8 mouse cellular contexts compared by ENCODE assay signal in genomic region chr11:102376196-102376835, GRCm38 (mm10). TPM values are rescaled to one million over a fixed set of nuclear protein-coding genes. Genes with fewer than 3 reads are reported as not detected.
A peak's percentile ranks its signal among the peaks of the same experiment; 100 is the strongest.
DNase-seq lines count a peak whose midpoint lies in the region; ATAC-seq and TF ChIP-seq lines count a peak whose summit lies in the region.

No protein-coding gene starts in this region.

- no peak for ATAC-seq in lung, postnatal 0 days
- ATAC-seq in embryonic facial prominence, embryonic 15.5 days (ENCODE audit: insufficient number of reproducible peaks, low FRiP score, low TSS enrichment, low read depth) = peak; percentile 66; the same call in 1 of the 2 replicates

- TF ChIP-seq EP300 in lung, postnatal 0 days (IDR thresholded peaks at IDR 0.05) = no peak

- TF ChIP-seq POLR2A in small intestine, adult 2 months (IDR thresholded peaks at IDR 0.05; ENCODE audit: low read depth, low read length) = no peak

- no peak for TF ChIP-seq CTCF in lung, postnatal 0 days (IDR thresholded peaks at IDR 0.05)
- TF ChIP-seq CTCF in small intestine, adult 2 months (IDR thresholded peaks at IDR 0.05; ENCODE audit: extremely low read depth, insufficient read length, insufficient replicate concordance, low read depth, low read length) = no peak

- H3K9ac ChIP-seq in lung, postnatal 0 days (replicated peaks; ENCODE audit: low read depth) = no peak overlapping the region
- H3K9ac ChIP-seq in embryonic facial prominence, embryonic 15.5 days = no peak overlapping the region

- no peaks in the 10 kb centered on the region for H3K27me3 ChIP-seq in lung, postnatal 0 days (replicated peaks; ENCODE audit: insufficient read depth, low read length)
- H3K27me3 ChIP-seq in embryonic facial prominence, embryonic 15.5 days = no peaks in the 10 kb centered on the region; the same call in 1 of the 2 replicates
- peaks cover 44% of the 10 kb centered on the region for H3K27me3 ChIP-seq in limb, embryonic 10.5 days (ENCODE audit: low read depth, poor library complexity, severe bottlenecking)
- no peaks in the 10 kb centered on the region for H3K27me3 ChIP-seq in small intestine, adult 2 months (ENCODE audit: control insufficient read depth, insufficient read depth, low read length)

- no peak for DNase-seq in lung, postnatal 0 days (ENCODE audit: low spot score)
- DNase-seq in lung, postnatal 36 days = no peak
- no peak for DNase-seq in limb, embryonic 10.5 days (ENCODE audit: low spot score)
- no peak for DNase-seq in cerebellum, adult 11 months
- no peak for DNase-seq in gastrocnemius, adult 8-10 months (ENCODE audit: low spot score in 2 of 2)
- DNase-seq in kidney, postnatal 36 days = no peak

- WGBS in lung, postnatal 0 days = 18% methylated on average over 8 of the region's 8 CpGs
- 10% methylated on average over 8 of the region's 8 CpGs for WGBS in embryonic facial prominence, embryonic 15.5 days
- WGBS in limb, embryonic 10.5 days = 17% methylated on average over 8 of the region's 8 CpGs
- 13% methylated on average over 8 of the region's 8 CpGs for WGBS in small intestine, adult 2 months

- no peak overlapping the region; the same call in 1 of the 2 replicates for H3K4me3 ChIP-seq in lung, postnatal 0 days (ENCODE audit: low read depth, low read length)
- H3K4me3 ChIP-seq in embryonic facial prominence, embryonic 15.5 days (replicated peaks) = no peak overlapping the region
- peak overlapping the region; percentile 42 for H3K4me3 ChIP-seq in limb, embryonic 10.5 days
- H3K4me3 ChIP-seq in small intestine, adult 2 months (ENCODE audit: low read depth, low read length) = peak overlapping the region; percentile 36

- H3K9me3 ChIP-seq in lung, postnatal 0 days (ENCODE audit: low read length) = no peaks in the 10 kb centered on the region
- H3K9me3 ChIP-seq in embryonic facial prominence, embryonic 15.5 days (replicated peaks) = no peaks in the 10 kb centered on the region
- no peaks in the 10 kb centered on the region for H3K9me3 ChIP-seq in limb, embryonic 10.5 days (replicated peaks)

- H3K27ac ChIP-seq in lung, postnatal 0 days (ENCODE audit: low read length) = no peak overlapping the region
- no peak overlapping the region for H3K27ac ChIP-seq in embryonic facial prominence, embryonic 15.5 days (replicated peaks)
- peak overlapping the region; percentile 73 for H3K27ac ChIP-seq in limb, embryonic 10.5 days
- H3K27ac ChIP-seq in small intestine, adult 2 months (ENCODE audit: insufficient read depth, low read depth, low read length) = peak overlapping the region; percentile 70

- H3K4me1 ChIP-seq in lung, postnatal 0 days (ENCODE audit: insufficient read depth, low read depth, low read length) = no peaks in the 10 kb centered on the region
- peaks cover 16% of the 10 kb centered on the region for H3K4me1 ChIP-seq in embryonic facial prominence, embryonic 15.5 days
- peaks cover 23% of the 10 kb centered on the region for H3K4me1 ChIP-seq in limb, embryonic 10.5 days
- peaks cover 19% of the 10 kb centered on the region; the same call in 1 of the 2 replicates for H3K4me1 ChIP-seq in small intestine, adult 2 months (ENCODE audit: control insufficient read depth, insufficient read depth, insufficient read length, low read length)

- H3K36me3 ChIP-seq in lung, postnatal 0 days (ENCODE audit: insufficient read depth, low read length) = no peaks in the 10 kb centered on the region
- no peaks in the 10 kb centered on the region for H3K36me3 ChIP-seq in embryonic facial prominence, embryonic 15.5 days
- no peaks in the 10 kb centered on the region for H3K36me3 ChIP-seq in limb, embryonic 10.5 days
- H3K36me3 ChIP-seq in small intestine, adult 2 months (ENCODE audit: control insufficient read depth, insufficient read depth, low read length) = no peaks in the 10 kb centered on the region

- peak overlapping the region; percentile 51 for H3K4me2 ChIP-seq in lung, postnatal 0 days (replicated peaks; ENCODE audit: low read depth, low read length)
- H3K4me2 ChIP-seq in embryonic facial prominence, embryonic 15.5 days (replicated peaks) = peak overlapping the region; percentile 40; the same call in 1 of the 2 replicates

RNA-seq across cellular contexts. Expression of gene Slc4a1, which starts 10.3 kb away (rescaled TPM):
- polyA plus RNA-seq in lung, postnatal 0 days (2015; fragmentation: Nextera tagmentation; extraction: Ambion mirVana) = 9.7 and 9.8 TPM in 2 replicates
- 5.0 and 5.2 TPM in 2 replicates for polyA plus RNA-seq in embryonic facial prominence, embryonic 15.5 days (2015; fragmentation: Nextera tagmentation; extraction: Ambion mirVana)
- polyA plus RNA-seq in limb, embryonic 10.5 days (2016; fragmentation: Nextera tagmentation; extraction: Ambion mirVana) = 34.5 and 37.2 TPM in 2 replicates
- not detected in 2 replicates for polyA plus RNA-seq in small intestine, adult 2 months (2012; rRNA removed)
- 1 to 10 TPM in 1 of 4 experiments, not detected in 3; 1.0 TPM for total RNA-seq in gastrocnemius, adult 8-10 months (2022)

RNA-seq across cellular contexts. Expression of gene Rundc3a, which starts 16.9 kb away (rescaled TPM):
- polyA plus RNA-seq in lung, postnatal 0 days (2015; fragmentation: Nextera tagmentation; extraction: Ambion mirVana) = 1.7 and 1.9 TPM in 2 replicates
- 7.5 and 8.3 TPM in 2 replicates for polyA plus RNA-seq in embryonic facial prominence, embryonic 15.5 days (2015; fragmentation: Nextera tagmentation; extraction: Ambion mirVana)
- 1.2 and 1.3 TPM in 2 replicates for polyA plus RNA-seq in limb, embryonic 10.5 days (2016; fragmentation: Nextera tagmentation; extraction: Ambion mirVana)
- polyA plus RNA-seq in small intestine, adult 2 months (2012; rRNA removed) = 2.5 and 6.5 TPM in 2 replicates
- under 1 TPM in 1 of 4 experiments, not detected in 3; 0.21 TPM for total RNA-seq in gastrocnemius, adult 8-10 months (2022)

RNA-seq across cellular contexts. Expression of gene Slc25a39, which starts 31.4 kb away (rescaled TPM):
- polyA plus RNA-seq in lung, postnatal 0 days (2015; fragmentation: Nextera tagmentation; extraction: Ambion mirVana) = 214 TPM in 2 replicates
- 197 and 199 TPM in 2 replicates for polyA plus RNA-seq in embryonic facial prominence, embryonic 15.5 days (2015; fragmentation: Nextera tagmentation; extraction: Ambion mirVana)
- polyA plus RNA-seq in limb, embryonic 10.5 days (2016; fragmentation: Nextera tagmentation; extraction: Ambion mirVana) = 209 and 242 TPM in 2 replicates
- polyA plus RNA-seq in small intestine, adult 2 months (2012; rRNA removed) = 322 and 403 TPM in 2 replicates
- total RNA-seq in gastrocnemius, adult 8-10 months (2022) = 10 to 100 TPM; 61.2 to 72.2 (median 66.7) TPM

RNA-seq across cellular contexts. Expression of gene Grn, which starts 53.8 kb away (rescaled TPM):
- 215 and 223 TPM in 2 replicates for polyA plus RNA-seq in lung, postnatal 0 days (2015; fragmentation: Nextera tagmentation; extraction: Ambion mirVana)
- 196 and 199 TPM in 2 replicates for polyA plus RNA-seq in embryonic facial prominence, embryonic 15.5 days (2015; fragmentation: Nextera tagmentation; extraction: Ambion mirVana)
- polyA plus RNA-seq in limb, embryonic 10.5 days (2016; fragmentation: Nextera tagmentation; extraction: Ambion mirVana) = 78.5 and 93.2 TPM in 2 replicates
- 76.0 and 111 TPM in 2 replicates for polyA plus RNA-seq in small intestine, adult 2 months (2012; rRNA removed)
- 10 to 100 TPM; 12.2 to 21.8 (median 17.0) TPM for total RNA-seq in gastrocnemius, adult 8-10 months (2022)

RNA-seq across cellular contexts. Expression of gene Ubtf, which starts 56.8 kb away (rescaled TPM):
- polyA plus RNA-seq in lung, postnatal 0 days (2015; fragmentation: Nextera tagmentation; extraction: Ambion mirVana) = 53.7 and 60.9 TPM in 2 replicates
- 86.6 and 87.3 TPM in 2 replicates for polyA plus RNA-seq in embryonic facial prominence, embryonic 15.5 days (2015; fragmentation: Nextera tagmentation; extraction: Ambion mirVana)
- 102 and 108 TPM in 2 replicates for polyA plus RNA-seq in limb, embryonic 10.5 days (2016; fragmentation: Nextera tagmentation; extraction: Ambion mirVana)
- polyA plus RNA-seq in small intestine, adult 2 months (2012; rRNA removed) = 10.5 and 17.6 TPM in 2 replicates
- total RNA-seq in gastrocnemius, adult 8-10 months (2022) = 10 to 100 TPM; 31.5 to 41.6 (median 38.2) TPM

Comparison
In these comparisons a context has a peak if more than half of its experiments do, and no peak if none do; other contexts are left out.
1. H3K27ac ChIP-seq: peak in limb, embryonic 10.5 days (single experiment) and small intestine, adult 2 months (single experiment); none in lung, postnatal 0 days (single experiment) and embryonic facial prominence, embryonic 15.5 days (single experiment).
2. H3K4me3 ChIP-seq: peak in limb, embryonic 10.5 days (single experiment) and small intestine, adult 2 months (single experiment); none in lung, postnatal 0 days (single experiment) and embryonic facial prominence, embryonic 15.5 days (single experiment).